Mouse (Mus musculus): ENCODE results near the gene Casp9. TPM values are rescaled to one million over a fixed set of nuclear protein-coding genes. Genes with fewer than 3 reads are reported as not detected.

Casp9 gene
- polyA plus RNA-seq (2017; shearing (Covaris generic)) = 18.5 TPM

DNA sequence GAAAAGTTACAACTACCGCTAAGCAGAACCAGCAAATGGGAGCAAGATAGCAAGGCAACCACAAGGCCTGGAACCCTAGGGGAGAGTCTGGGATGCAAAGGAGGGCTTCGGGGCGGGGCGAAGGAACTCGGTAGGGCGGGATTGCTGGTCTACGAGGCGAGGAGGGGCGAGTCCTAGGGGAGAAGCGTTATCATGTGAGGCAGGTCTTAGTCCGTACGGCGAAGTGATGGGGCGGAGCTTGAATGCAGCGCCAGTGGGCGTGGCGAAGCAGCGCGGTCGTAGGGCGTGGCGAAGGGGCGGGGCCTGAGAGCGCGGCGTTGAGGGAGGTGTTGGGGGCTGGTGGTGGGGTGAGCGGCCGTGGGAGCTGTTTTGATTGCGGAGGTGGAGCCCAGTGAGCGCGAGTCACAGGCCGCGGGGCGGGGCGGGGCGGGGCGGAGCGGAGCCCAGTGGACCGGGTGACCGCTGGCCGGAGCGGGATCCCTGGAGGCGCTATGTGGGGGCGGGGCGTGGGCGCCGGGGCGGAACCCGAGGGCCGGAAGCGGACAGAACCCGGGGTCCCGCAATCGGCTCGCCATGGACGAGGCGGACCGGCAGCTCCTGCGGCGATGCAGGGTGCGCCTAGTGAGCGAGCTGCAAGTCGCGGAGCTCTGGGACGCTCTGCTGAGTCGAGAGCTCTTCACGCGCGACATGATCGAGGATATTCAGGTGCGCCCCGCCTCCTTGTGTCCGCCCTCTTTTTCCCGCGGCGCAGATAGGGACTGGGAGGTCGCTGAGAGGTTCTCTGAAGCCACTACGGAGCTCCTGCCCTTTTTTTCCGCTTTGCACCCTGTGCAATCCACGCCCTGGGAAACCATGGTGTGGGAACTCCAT is at the start of gene Casp9:
Gene Casp9, plus strand, starts transcription at position 331 of the 870 bp plus-strand sequence.

DNA sequence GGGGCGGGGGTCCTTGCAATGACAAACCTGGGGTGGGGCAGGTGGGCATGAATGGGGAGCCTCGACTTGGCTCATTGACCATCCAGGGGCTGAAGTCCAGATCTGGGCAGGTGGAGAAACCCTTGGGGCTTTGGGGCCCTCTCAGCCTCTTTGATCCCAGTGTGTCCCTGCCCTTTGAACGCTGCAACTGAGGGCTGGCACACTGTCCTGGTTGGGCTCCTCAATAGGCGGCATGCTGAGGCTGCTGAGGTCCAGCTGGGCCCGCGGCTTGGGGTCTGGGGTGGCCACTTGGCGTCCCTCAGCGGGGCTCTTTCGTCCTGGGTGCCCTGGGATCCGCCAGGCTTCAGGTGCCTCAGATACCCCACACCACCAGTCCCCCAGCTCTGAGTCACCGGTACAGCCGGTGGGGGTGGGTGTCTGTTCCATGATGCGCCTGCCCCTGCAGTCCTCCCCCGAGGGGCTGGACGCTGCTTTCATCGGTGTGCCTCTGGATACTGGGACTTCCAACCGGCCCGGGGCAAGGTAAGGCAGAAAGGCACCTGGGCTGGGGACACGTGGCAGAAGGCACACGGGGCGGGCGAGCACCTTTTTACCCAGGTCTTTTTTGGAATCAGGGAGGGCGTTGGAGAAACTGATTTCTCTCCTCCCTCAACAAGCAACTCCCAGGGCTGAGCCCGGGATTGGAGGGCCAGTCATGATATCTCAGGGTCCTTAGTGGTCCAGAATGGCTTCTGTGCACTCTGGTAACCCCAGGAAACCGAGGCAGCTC is 46.6 kb upstream of the Casp9 start, which contains the start of gene Agmat:
Gene Agmat, plus strand, starts transcription at position 95 of the 769 bp plus-strand sequence.

DNA sequence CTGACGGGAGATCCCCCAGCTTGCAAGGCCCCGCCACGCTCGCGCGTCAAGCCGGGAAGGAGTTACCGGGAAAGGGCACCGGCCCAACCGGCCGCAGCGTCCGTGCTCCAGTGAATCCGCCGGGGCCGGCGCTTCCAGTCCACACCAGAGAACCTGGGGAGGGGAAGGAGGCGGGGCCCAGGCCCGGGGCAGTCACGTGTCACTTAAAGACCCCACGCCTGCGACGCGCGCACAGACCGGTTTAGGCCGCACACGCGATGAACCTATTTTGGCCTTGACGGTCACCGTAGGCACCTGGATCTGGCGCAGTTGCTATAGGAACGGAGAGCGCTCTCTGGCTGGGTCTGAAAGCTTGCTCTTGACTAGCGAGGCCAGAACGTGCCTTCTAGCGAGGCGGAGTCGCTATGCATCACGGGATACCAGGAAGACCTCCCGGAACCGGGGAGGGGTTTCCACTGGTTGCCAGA is 2.9 kb upstream of the Casp9 start, which contains the start of gene Dnajc16:
Gene Dnajc16, minus strand, starts transcription at position 408 of the 467 bp plus-strand sequence.

DNA sequence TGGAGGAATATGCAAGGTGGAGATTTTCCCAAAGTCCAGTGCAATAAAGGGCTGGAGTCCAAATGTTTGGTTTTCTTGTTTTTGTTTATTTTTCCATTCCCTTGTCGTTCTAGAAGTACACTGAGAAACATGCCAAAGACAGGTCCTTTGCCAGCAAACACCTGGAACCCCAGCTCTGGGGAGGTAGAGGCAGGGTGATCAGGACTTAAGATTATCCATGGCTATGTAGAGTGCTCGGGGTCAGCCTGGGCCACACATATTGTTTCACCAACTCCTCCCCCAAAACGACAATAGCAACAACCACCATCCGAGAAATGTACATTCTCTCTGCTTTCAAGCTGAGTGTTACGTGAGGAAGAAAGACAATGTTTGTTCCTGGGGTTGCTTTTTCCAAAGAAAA is 32.6 kb downstream of the Casp9 start, which contains the start of gene Cela2a:
Gene Cela2a, minus strand, starts transcription at position 101 of the 400 bp plus-strand sequence.

DNA sequence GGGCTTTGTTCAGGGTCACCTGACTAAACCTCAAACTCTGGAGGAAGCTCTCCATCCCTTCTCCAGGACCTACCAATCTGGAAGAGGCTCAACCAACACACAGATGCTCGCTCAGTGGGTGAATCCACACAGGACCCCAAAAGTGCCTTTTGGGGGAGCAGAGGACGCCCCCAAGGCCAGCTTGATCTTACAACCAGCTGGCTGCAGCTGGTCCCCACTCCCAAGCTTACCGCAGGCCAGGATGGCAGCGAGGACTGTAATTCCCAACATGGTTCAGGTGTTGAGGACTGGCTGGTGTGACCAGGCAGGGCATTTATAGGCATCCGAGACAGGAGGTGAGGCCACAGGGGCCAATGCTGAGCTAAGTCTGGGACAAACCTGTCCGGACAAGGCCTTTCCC is 52.6 kb downstream of the Casp9 start, which contains the start of gene Ctrc:
Gene Ctrc, minus strand, starts transcription at position 361 of the 400 bp plus-strand sequence.

Other genes with a start within 250 kb of the Casp9 start
- gene Fblim1, start 187.5 kb upstream of the Casp9 start, polyA plus RNA-seq (2017; shearing (Covaris generic)) = 0.19 TPM
- 0.12 TPM for gene Tmem82, start 175.0 kb upstream of the Casp9 start, polyA plus RNA-seq (2017; shearing (Covaris generic))
- gene Slc25a34, start 169.8 kb upstream of the Casp9 start, polyA plus RNA-seq (2017; shearing (Covaris generic)) = not detected
- gene Plekhm2, start 128.7 kb upstream of the Casp9 start, polyA plus RNA-seq (2017; shearing (Covaris generic)) = 11.3 TPM
- gene Rsc1a1, start 108.0 kb upstream of the Casp9 start, polyA plus RNA-seq (2017; shearing (Covaris generic)) = not detected
- gene Ddi2, start 70.2 kb upstream of the Casp9 start, polyA plus RNA-seq (2017; shearing (Covaris generic)) = 25.9 TPM
- gene Agmat, start 46.9 kb upstream of the Casp9 start, polyA plus RNA-seq (2017; shearing (Covaris generic)) = not detected
- gene Dnajc16, start 2.7 kb upstream of the Casp9 start, polyA plus RNA-seq (2017; shearing (Covaris generic)) = 4.5 TPM
- 0.47 TPM for gene Cela2a, start 32.5 kb downstream of the Casp9 start, polyA plus RNA-seq (2017; shearing (Covaris generic))
- gene Ctrc, start 52.7 kb downstream of the Casp9 start, polyA plus RNA-seq (2017; shearing (Covaris generic)) = not detected
- 114 TPM for gene Efhd2, start 81.3 kb downstream of the Casp9 start, polyA plus RNA-seq (2017; shearing (Covaris generic))
- gene Fhad1, start 221.5 kb downstream of the Casp9 start, polyA plus RNA-seq (2017; shearing (Covaris generic)) = 0.29 TPM